Mouse (Mus musculus) lung, postnatal 0 days (tissue): ENCODE results near the gene Lifr. TPM values are rescaled to one million over a fixed set of nuclear protein-coding genes. Genes with fewer than 3 reads are reported as not detected.
A peak's percentile ranks its signal among the peaks of the same experiment; 100 is the strongest.

ENCODE experiments used
- ATAC-seq: fragments of 200-750 bp; cut with Nextera tagmentation; 2 replicates; pipeline ENCODE4 v1.8.0; 2017; ENCODE audit warnings: moderate library complexity
- DNase-seq: peaks from one replicate; pipeline ENCODE4 v3.0.0-alpha.2; 2016; ENCODE audit warnings: low spot score
- H3K27ac ChIP-seq: fragments of 300-500 bp; sonication (generic); 2 replicates; pipeline ENCODE4 v1.5.1; 2014; ENCODE audit warnings: antibody characterized with exemption, mild to moderate bottlenecking, low read length, mixed read lengths
- H3K27me3 ChIP-seq: fragments of 300-500 bp; sonication (generic); replicated peaks from 2 replicates; pipeline ENCODE4 v1.6.1; 2014; ENCODE audit warnings: low read length, mixed read lengths; ENCODE audit not compliant: insufficient read depth
- H3K36me3 ChIP-seq: fragments of 300-500 bp; sonication (generic); 2 replicates; pipeline ENCODE4 v1.6.1; 2014; ENCODE audit warnings: low read length, mixed read lengths; ENCODE audit not compliant: insufficient read depth
- H3K4me1 ChIP-seq: fragments of 300-500 bp; sonication (generic); 2 replicates; pipeline ENCODE4 v1.6.1; 2014; ENCODE audit warnings: antibody characterized with exemption, low read depth, low read length, mixed read lengths; ENCODE audit not compliant: insufficient read depth
- H3K4me2 ChIP-seq: fragments of 300-500 bp; sonication (generic); replicated peaks from 2 replicates; pipeline ENCODE4 v1.6.1; 2014; ENCODE audit warnings: low read depth, mild to moderate bottlenecking, low read length, moderate library complexity, mixed read lengths
- H3K4me3 ChIP-seq: fragments of 300-500 bp; sonication (generic); 2 replicates; pipeline ENCODE4 v1.5.1; 2014; ENCODE audit warnings: low read depth, low read length
- H3K9ac ChIP-seq: fragments of 300-500 bp; sonication (generic); replicated peaks from 2 replicates; pipeline ENCODE4 v1.6.1; 2014; ENCODE audit warnings: low read depth, mild to moderate bottlenecking
- H3K9me3 ChIP-seq: fragments of 300-500 bp; sonication (generic); 2 replicates; pipeline ENCODE4 v1.6.1; 2016; ENCODE audit warnings: low read length, mixed read lengths
- CTCF ChIP-seq: IDR thresholded peaks from 2 replicates; pipeline ENCODE4 v1.5.1; 2016; ENCODE audit warnings: antibody characterized with exemption, mild to moderate bottlenecking
- EP300 ChIP-seq: IDR thresholded peaks from 2 replicates; pipeline ENCODE4 v1.6.1; 2016; ENCODE audit warnings: antibody characterized with exemption, mild to moderate bottlenecking, control low read depth
- WGBS: fragments of 180-500 bp; shearing (Covaris S2); extraction: QIAGEN DNeasy Blood & Tissue Kit; methylation state at CpG from one replicate; pipeline ENCODE4 v1.1.7; 2014; 5-methylcytosine and 5-hydroxymethylcytosine counted together
- polyA plus RNA-seq: library from polyadenylated mRNA; unstranded; fragments of >200 nt; fragmentation: Nextera tagmentation; extraction: Ambion mirVana; gene quantifications from 2 replicates; pipeline ENCODE4 v1.2.1, GENCODE M21; 2015

Lifr gene
- polyA plus RNA-seq, 1 experiment from 2014 or later: 29.7 TPM

- TF ChIP-seq CTCF (no peak), EP300 (peak; percentile 64)
- 21% methylated on average over 7 of the region's 7 CpGs for WGBS
Observed at GRCm38 (mm10) chr15:7154737-7155090, 64.3 kb downstream of the Lifr start.

DNA sequence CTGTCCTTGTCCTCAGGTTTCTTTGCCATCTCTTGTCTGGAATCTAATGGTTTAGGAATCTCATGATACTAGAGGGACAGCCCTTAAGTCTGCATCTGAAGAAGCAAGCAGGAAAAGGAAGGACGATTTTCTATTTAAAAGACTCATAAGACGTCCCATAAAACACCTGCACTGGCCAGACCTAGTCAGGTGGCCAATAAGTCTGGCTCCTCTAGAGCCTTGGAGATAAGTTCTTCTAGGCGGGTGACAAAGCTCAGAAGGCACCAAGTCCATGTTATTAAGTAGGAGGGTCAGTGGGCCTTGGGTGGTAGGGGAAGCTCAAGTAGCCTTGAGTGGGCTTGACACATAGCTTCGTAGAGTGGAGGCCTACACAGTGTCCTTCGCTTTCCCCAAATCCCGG, 67.2 kb downstream of the Lifr start:
- ATAC-seq: no peak
- WGBS: 87% methylated on average over 6 of the region's 6 CpGs

More at GRCm38 (mm10) chr15:7154737-7155090, 64.3 kb downstream of the Lifr start:
- Histone ChIP-seq H3K4me1 (peaks cover 13% of the 10 kb centered on the region; the same call in 1 of the 2 replicates), H3K9ac (no peak overlapping the region), H3K36me3 (peaks cover 18% of the 10 kb centered on the region), H3K27me3 (no peaks in the 10 kb centered on the region), H3K4me3 (no peak overlapping the region), H3K4me2 (peak overlapping the region; percentile 27), H3K9me3 (no peaks in the 10 kb centered on the region), H3K27ac (peak overlapping the region; percentile 21; the same call in 1 of the 2 replicates)
- peak; percentile 85 for ATAC-seq
- peak; percentile 78 for DNase-seq

GRCm38 (mm10) chr15:7159869-7160268, 69.5 kb downstream of the Lifr start:
- Histone ChIP-seq H3K4me3 (no peak overlapping the region), H3K9ac (no peak overlapping the region), H3K4me1 (no peaks in the 10 kb centered on the region), H3K36me3 (peaks cover 39% of the 10 kb centered on the region), H3K4me2 (no peak overlapping the region), H3K27ac (no peak overlapping the region), H3K27me3 (no peaks in the 10 kb centered on the region), H3K9me3 (no peaks in the 10 kb centered on the region)
- no peak for TF ChIP-seq EP300
- no peak for TF ChIP-seq CTCF
- DNase-seq: no peak
- ATAC-seq: no peak
- 87% methylated on average over 9 of the region's 9 CpGs for WGBS

More for the DNA sequence above, 67.2 kb downstream of the Lifr start:
- Histone ChIP-seq H3K27me3 (no peaks in the 10 kb centered on the region), H3K36me3 (peaks cover 26% of the 10 kb centered on the region), H3K9me3 (no peaks in the 10 kb centered on the region), H3K4me1 (peaks cover 9% of the 10 kb centered on the region; the same call in 1 of the 2 replicates), H3K4me3 (no peak overlapping the region), H3K4me2 (no peak overlapping the region), H3K27ac (no peak overlapping the region), H3K9ac (no peak overlapping the region)
- TF ChIP-seq CTCF (no peak), EP300 (no peak)
- no peak for DNase-seq

- Histone ChIP-seq H3K27me3 (no peaks in the 10 kb centered on the region), H3K9me3 (no peaks in the 10 kb centered on the region), H3K4me2 (no peak overlapping the region), H3K27ac (no peak overlapping the region), H3K9ac (no peak overlapping the region), H3K36me3 (peaks cover 39% of the 10 kb centered on the region), H3K4me1 (no peaks in the 10 kb centered on the region), H3K4me3 (no peak overlapping the region)
- TF ChIP-seq CTCF (no peak), EP300 (no peak)
- DNase-seq (no peak), ATAC-seq (no peak)
- WGBS: 82% methylated on average over 8 of the region's 8 CpGs
Observed at GRCm38 (mm10) chr15:7160321-7160720, 69.9 kb downstream of the Lifr start.

DNA sequence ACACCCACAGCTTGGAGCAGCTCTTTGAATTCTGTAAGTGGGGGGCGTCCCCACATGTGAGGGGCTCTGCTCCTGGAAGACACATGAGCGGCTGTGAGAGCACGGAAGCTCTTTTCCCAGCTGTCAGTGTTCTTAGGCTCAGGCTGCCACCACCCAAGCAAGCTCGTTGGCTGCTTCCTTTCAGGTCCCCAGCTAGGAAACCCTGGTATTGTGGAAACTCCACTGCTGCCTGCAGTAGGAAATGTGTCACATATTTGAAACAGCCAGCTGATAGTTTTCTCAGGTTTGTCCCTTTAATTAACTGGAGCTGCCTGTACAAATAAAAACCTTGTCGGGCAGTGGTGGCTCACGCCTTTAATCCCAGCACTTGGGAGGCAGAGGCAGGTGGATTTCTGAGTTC, 73.4 kb downstream of the Lifr start:
- Histone ChIP-seq H3K4me1 (no peaks in the 10 kb centered on the region), H3K4me3 (no peak overlapping the region), H3K27ac (no peak overlapping the region), H3K4me2 (no peak overlapping the region), H3K9ac (no peak overlapping the region), H3K9me3 (no peaks in the 10 kb centered on the region), H3K36me3 (peaks cover 30% of the 10 kb centered on the region), H3K27me3 (no peaks in the 10 kb centered on the region)
- no peak for DNase-seq
- TF ChIP-seq CTCF: no peak
- TF ChIP-seq EP300: no peak
- no peak for ATAC-seq
- 70% methylated on average over 6 of the region's 6 CpGs for WGBS

DNA sequence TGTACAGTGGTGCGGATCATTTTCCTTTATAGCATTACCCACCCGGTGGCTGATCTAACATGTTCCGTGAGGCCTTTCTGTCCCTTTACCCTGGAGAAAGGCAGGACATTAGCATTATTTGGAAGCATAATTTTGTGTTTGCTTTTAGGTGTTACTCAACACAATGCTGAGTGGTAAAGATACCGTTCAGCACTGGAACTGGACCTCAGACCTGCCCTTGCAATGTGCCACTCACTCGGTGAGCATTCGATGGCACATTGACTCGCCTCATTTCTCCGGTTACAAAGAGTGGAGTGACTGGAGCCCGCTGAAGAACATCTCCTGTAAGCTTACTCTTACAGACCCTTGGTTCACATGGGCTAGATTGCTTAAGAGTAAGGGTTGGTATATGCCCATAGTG, 76.3 kb downstream of the Lifr start:
- DNase-seq (no peak), ATAC-seq (no peak)
- WGBS: 83% methylated on average over 9 of the region's 9 CpGs
- no peaks in the 10 kb centered on the region for H3K4me1 ChIP-seq
- H3K36me3 ChIP-seq: peaks cover 27% of the 10 kb centered on the region
- no peak overlapping the region for H3K4me2 ChIP-seq
- no peak for TF ChIP-seq CTCF
- no peak for TF ChIP-seq EP300
- H3K27me3 ChIP-seq: no peaks in the 10 kb centered on the region
- H3K27ac ChIP-seq: no peak overlapping the region
- H3K9ac ChIP-seq: no peak overlapping the region
- no peaks in the 10 kb centered on the region for H3K9me3 ChIP-seq
- H3K4me3 ChIP-seq: no peak overlapping the region
